8 mouse cellular contexts compared by ENCODE assay signal in genomic region chr6:119479876-119480705, GRCm38 (mm10). TPM values are rescaled to one million over a fixed set of nuclear protein-coding genes. Genes with fewer than 3 reads are reported as not detected.
A peak's percentile ranks its signal among the peaks of the same experiment; 100 is the strongest.
DNase-seq lines count a peak whose midpoint lies in the region; ATAC-seq and TF ChIP-seq lines count a peak whose summit lies in the region.

No protein-coding gene starts in this region.

- H3K79me2 ChIP-seq in MEL (ENCODE audit: control insufficient read depth, insufficient read depth, low read length, poor library complexity), result peaks cover 39% of the 10 kb centered on the region

- ATAC-seq in cerebellum, adult (ENCODE audit: insufficient number of reproducible peaks, low FRiP score, low TSS enrichment), result peak; percentile 38; the same call in 1 of the 2 replicates
- ATAC-seq in forebrain, embryonic 14.5 days, result peak; percentile 12
- ATAC-seq in hematopoietic stem cell, adult 5-6 weeks (replicated peaks in 1 of 2; ENCODE audit: insufficient read depth in 1 of 2, low FRiP score in 2 of 2, low TSS enrichment in 1 of 2, low read depth in 1 of 2, poor library complexity in 2 of 2, severe bottlenecking in 2 of 2), result peak; percentile 28 to 42

- peak overlapping the region; percentile 100 for H3K4me2 ChIP-seq in forebrain, embryonic 14.5 days (ENCODE audit: low read length)

- TF ChIP-seq RAD21 in MEL (IDR thresholded peaks at IDR 0.05; ENCODE audit: low read depth, low read length), result no peak

- peak; percentile 80 for DNase-seq in MEL (ENCODE audit: low read depth, low spot score)
- DNase-seq in forebrain, embryonic 14.5 days (ENCODE audit: low spot score), result peak; percentile 61
- DNase-seq in layer of hippocampus, adult 9-11 months, result peak; percentile 31
- peak; percentile 58 for DNase-seq in lung, postnatal 14 days
- peak; percentile 74 for DNase-seq in retina, postnatal 1 day
- peak; percentile 81 for DNase-seq in thymus, postnatal 4 days

- H3K9ac ChIP-seq in MEL (ENCODE audit: control insufficient read depth, low read depth, low read length, poor library complexity, severe bottlenecking), result peak overlapping the region; percentile 96
- H3K9ac ChIP-seq in forebrain, embryonic 14.5 days (ENCODE audit: low read length), result peak overlapping the region; percentile 92

- peaks cover 9 to 30% of the 10 kb centered on the region in 2 experiments for H3K4me1 ChIP-seq in MEL (ENCODE audit: control insufficient read depth in 1 of 2, insufficient read depth in 2 of 2, low read length in 2 of 2)
- peaks cover 24% of the 10 kb centered on the region for H3K4me1 ChIP-seq in forebrain, embryonic 14.5 days (ENCODE audit: control insufficient read depth, insufficient read depth, low read length)

- 0 out of 4 replicates have a peak, but pooled peaks of 1 of the 2 experiments have one; percentile 9 for TF ChIP-seq EP300 in MEL (IDR thresholded peaks at IDR 0.05; ENCODE audit: low read depth in 1 of 2, low read length in 2 of 2)

- peak overlapping the region; percentile 85 to 97 for H3K4me3 ChIP-seq in MEL (ENCODE audit: control insufficient read depth in 1 of 2, insufficient read depth in 1 of 2, low read depth in 2 of 2, low read length in 2 of 2)
- H3K4me3 ChIP-seq in forebrain, embryonic 14.5 days (ENCODE audit: low read depth, low read length), result peak overlapping the region; percentile 95

- H3K27ac ChIP-seq in MEL (ENCODE audit: control insufficient read depth, low read depth, low read length), result peak overlapping the region; percentile 95
- H3K27ac ChIP-seq in forebrain, embryonic 14.5 days (ENCODE audit: low read depth, low read length), result peak overlapping the region; percentile 99

- H3K27me3 ChIP-seq in MEL (ENCODE audit: control insufficient read depth in 1 of 2, insufficient read depth in 2 of 2, low read length in 2 of 2), result no peaks in the 10 kb centered on the region
- H3K27me3 ChIP-seq in forebrain, embryonic 14.5 days (replicated peaks; ENCODE audit: control insufficient read depth, insufficient read depth, low read length), result no peaks in the 10 kb centered on the region

- no peaks in the 10 kb centered on the region for H3K9me3 ChIP-seq in MEL (replicated peaks; ENCODE audit: insufficient read depth, low read length)
- H3K9me3 ChIP-seq in forebrain, embryonic 14.5 days (replicated peaks; ENCODE audit: control insufficient read depth, low read length), result no peaks in the 10 kb centered on the region

- TF ChIP-seq CTCF in MEL (IDR thresholded peaks at IDR 0.05 in 2 of 3, conservative IDR thresholded peaks at IDR 0.05 in 1 of 3; ENCODE audit: control insufficient read depth in 1 of 3, insufficient read depth in 1 of 3, low read depth in 2 of 3, low read length in 3 of 3, poor library complexity in 1 of 3, severe bottlenecking in 1 of 3), result no peak

- TF ChIP-seq POLR2A in MEL (IDR thresholded peaks at IDR 0.05; ENCODE audit: control insufficient read depth in 1 of 2, insufficient read depth in 1 of 2, low read depth in 1 of 2, low read length in 2 of 2, poor library complexity in 1 of 2), result no peak; a peak in 1 of 4 replicates

- under 1% methylated on average over 70 of the region's 70 CpGs for WGBS in forebrain, embryonic 14.5 days

- peaks cover 3 to 29% of the 10 kb centered on the region in 2 experiments; a peak in 3 of 4 replicates for H3K36me3 ChIP-seq in MEL (ENCODE audit: control insufficient read depth in 1 of 2, insufficient read depth in 2 of 2, low read length in 2 of 2)
- H3K36me3 ChIP-seq in forebrain, embryonic 14.5 days (ENCODE audit: control insufficient read depth, insufficient read depth, low read length), result peaks cover 25% of the 10 kb centered on the region

TF ChIP-seq in MEL, 35 proteins besides CTCF, POLR2A, EP300 and RAD21:
- peak; percentile 34; the same call in 1 of the 2 replicates for TF ChIP-seq CHD1 (IDR thresholded peaks at IDR 0.05; ENCODE audit: low read depth, low read length)
- TF ChIP-seq ZMIZ1 (IDR thresholded peaks at IDR 0.05; ENCODE audit: low read depth, low read length), result peak; percentile 35; the same call in 1 of the 2 replicates
- TF ChIP-seq POLR2AphosphoS2 (IDR thresholded peaks at IDR 0.05; ENCODE audit: low read length), result no peak
- peak; percentile 43; the same call in 1 of the 2 replicates for TF ChIP-seq NRF1 (IDR thresholded peaks at IDR 0.05; ENCODE audit: insufficient read depth, low read depth, low read length, poor library complexity, severe bottlenecking)
- no peak for TF ChIP-seq JUND (IDR thresholded peaks at IDR 0.05; ENCODE audit: low read depth, low read length)
- TF ChIP-seq GABPA (IDR thresholded peaks at IDR 0.05; ENCODE audit: low read depth, low read length), result no peak
- TF ChIP-seq MYB (IDR thresholded peaks at IDR 0.05; ENCODE audit: low read depth, low read length), result no peak
- TF ChIP-seq TCF12 (IDR thresholded peaks at IDR 0.05; ENCODE audit: low read depth, low read length), result 0 out of 2 replicates have a peak, but pooled peaks have one; percentile 11
- no peak for TF ChIP-seq HCFC1 (IDR thresholded peaks at IDR 0.05; ENCODE audit: low read depth, low read length)
- TF ChIP-seq USF2 (IDR thresholded peaks at IDR 0.05; ENCODE audit: borderline replicate concordance in 1 of 2, insufficient read depth in 1 of 2, low read depth in 1 of 2, low read length in 2 of 2), result no peak
- TF ChIP-seq SMC3 (IDR thresholded peaks at IDR 0.05; ENCODE audit: low read depth, low read length), result no peak
- TF ChIP-seq TBP (IDR thresholded peaks at IDR 0.05; ENCODE audit: low read depth, low read length), result no peak
- no peak for TF ChIP-seq MEF2A (IDR thresholded peaks at IDR 0.05; ENCODE audit: extremely low read depth, insufficient replicate concordance, low read depth, low read length, poor library complexity, severe bottlenecking)
- no peak for TF ChIP-seq ELF1 (IDR thresholded peaks at IDR 0.05; ENCODE audit: low read depth, low read length)
- TF ChIP-seq MYC (IDR thresholded peaks at IDR 0.05; ENCODE audit: low read depth, low read length), result 0 out of 2 replicates have a peak, but pooled peaks have one; percentile 8
- no peak for TF ChIP-seq KAT2A (conservative IDR thresholded peaks at IDR 0.05; ENCODE audit: low read depth, low read length)
- no peak for TF ChIP-seq USF1 (IDR thresholded peaks at IDR 0.05; ENCODE audit: low read depth, low read length)
- TF ChIP-seq NELFE (IDR thresholded peaks at IDR 0.05; ENCODE audit: low read depth, low read length), result 0 out of 2 replicates have a peak, but pooled peaks have one; percentile 33
- peak; percentile 46; the same call in 1 of the 2 replicates for TF ChIP-seq CHD2 (IDR thresholded peaks at IDR 0.05; ENCODE audit: low read length)
- no peak for TF ChIP-seq ZC3H11A (IDR thresholded peaks at IDR 0.05; ENCODE audit: low read depth, low read length)
- TF ChIP-seq ZNF384 (IDR thresholded peaks at IDR 0.05; ENCODE audit: low read depth, low read length), result no peak
- no peak for TF ChIP-seq MAFK (IDR thresholded peaks at IDR 0.05; ENCODE audit: borderline replicate concordance, low read depth, low read length)
- TF ChIP-seq RCOR1 (IDR thresholded peaks at IDR 0.05; ENCODE audit: low read depth, low read length), result no peak
- no peak; the same call in 1 of the 2 replicates for TF ChIP-seq MAX (IDR thresholded peaks at IDR 0.05; ENCODE audit: low read length)
- 0 out of 2 replicates have a peak, but pooled peaks have one; percentile 6 for TF ChIP-seq ETS1 (IDR thresholded peaks at IDR 0.05; ENCODE audit: low read depth, low read length)
- TF ChIP-seq BHLHE40 (IDR thresholded peaks at IDR 0.05; ENCODE audit: borderline replicate concordance, low read depth, low read length), result no peak
- TF ChIP-seq SIN3A (IDR thresholded peaks at IDR 0.05; ENCODE audit: low read length), result peak; percentile 24; the same call in 1 of the 2 replicates
- no peak for TF ChIP-seq TAL1 (IDR thresholded peaks at IDR 0.05; ENCODE audit: low read length)
- TF ChIP-seq UBTF (IDR thresholded peaks at IDR 0.05; ENCODE audit: borderline replicate concordance, insufficient read depth, low read depth, low read length), result 0 out of 2 replicates have a peak, but pooled peaks have one; percentile 32
- TF ChIP-seq MXI1 (IDR thresholded peaks at IDR 0.05; ENCODE audit: low read depth, low read length), result peak; percentile 45; the same call in 1 of the 2 replicates
- TF ChIP-seq MAZ (IDR thresholded peaks at IDR 0.05; ENCODE audit: low read depth, low read length), result no peak
- no peak for TF ChIP-seq E2F4 (IDR thresholded peaks at IDR 0.05; ENCODE audit: borderline replicate concordance, low read depth, low read length)
- TF ChIP-seq ZKSCAN1 (IDR thresholded peaks at IDR 0.05; ENCODE audit: low read depth, low read length), result no peak
- TF ChIP-seq GATA1 (IDR thresholded peaks at IDR 0.05; ENCODE audit: low read depth, low read length), result no peak
- TF ChIP-seq POLR2AphosphoS5 (IDR thresholded peaks at IDR 0.05; ENCODE audit: borderline replicate concordance, low read depth, low read length), result no peak

RNA-seq across cellular contexts. Expression of gene Fbxl14, which starts 0.6 kb away (rescaled TPM):
- total RNA-seq in MEL (2012; rRNA removed), result 58.1 and 59.7 TPM in 2 replicates
- polyA plus RNA-seq in MEL (2012; ENCODE audit: insufficient read depth in 1 of 2, insufficient read length in 2 of 2, low read depth in 1 of 2, low replicate concordance in 2 of 2, missing spikeins in 1 of 2), result 10 to 100 TPM in 1 of 2 experiments, not detected in 1; 65.4 TPM
- polyA plus RNA-seq in forebrain, embryonic 14.5 days (2014; fragmentation: Nextera tagmentation; extraction: Ambion mirVana), result 6.8 and 7.6 TPM in 2 replicates
- total RNA-seq in hematopoietic stem cell, adult 5-6 weeks (2017), result 57.2 and 67.6 TPM in 2 replicates

Comparison
In these comparisons a context has a peak if more than half of its experiments do, and no peak if none do; other contexts are left out.
1. Peak in every context shown above with its lines: DNase-seq, ATAC-seq, H3K4me3 ChIP-seq and H3K27ac ChIP-seq.
2. DNase-seq: peak in every context shown above with its lines; median percentile 81 in thymus, postnatal 4 days; 80 in MEL; 74 in retina, postnatal 1 day; 61 in forebrain, embryonic 14.5 days; 58 in lung, postnatal 14 days; 31 in layer of hippocampus, adult 9-11 months.